Mouse (Mus musculus) embryonic facial prominence, embryonic 11.5 days (tissue): ENCODE results near the gene Grik5. TPM values are rescaled to one million over a fixed set of nuclear protein-coding genes. Genes with fewer than 3 reads are reported as not detected.
"Not testable (repeated sequence)": the region's sequence is repeated elsewhere in the genome, so short reads cannot be mapped to it uniquely, and the experiment has no call there.

ENCODE experiments used
- ATAC-seq: fragments of 200-750 bp; cut with Nextera tagmentation; replicated peaks from 2 replicates; pipeline ENCODE4 v1.8.0; 2017; ENCODE audit warnings: low read depth; ENCODE audit not compliant: insufficient number of reproducible peaks, low FRiP score, low TSS enrichment
- DNase-seq: peaks from one replicate; pipeline ENCODE4 v3.0.0-alpha.2; 2015; ENCODE audit warnings: low spot score
- H3K27ac ChIP-seq: fragments of 300-500 bp; sonication (generic); replicated peaks from 2 replicates; pipeline ENCODE4 v1.5.1; 2014; ENCODE audit warnings: mild to moderate bottlenecking, low read depth, low read length, control low read depth
- H3K27me3 ChIP-seq: fragments of 300-500 bp; sonication (generic); 2 replicates; pipeline ENCODE4 v1.6.1; 2014; ENCODE audit warnings: mild to moderate bottlenecking, low read length, moderate library complexity, mixed read lengths; ENCODE audit not compliant: control insufficient read depth, insufficient read depth
- H3K36me3 ChIP-seq: fragments of 300-500 bp; sonication (generic); replicated peaks from 2 replicates; pipeline ENCODE4 v1.6.1; 2014; ENCODE audit warnings: low read depth, mild to moderate bottlenecking, low read length, moderate library complexity, mixed read lengths; ENCODE audit not compliant: control insufficient read depth, insufficient read depth
- H3K4me1 ChIP-seq: fragments of 300-500 bp; sonication (generic); 2 replicates; pipeline ENCODE4 v1.6.1; 2014; ENCODE audit warnings: low read length, mixed read lengths; ENCODE audit not compliant: control insufficient read depth, insufficient read depth
- H3K4me2 ChIP-seq: fragments of 300-500 bp; sonication (generic); 2 replicates; pipeline ENCODE4 v1.6.1; 2014; ENCODE audit warnings: low read depth, mild to moderate bottlenecking, control low read depth, low read length, moderate library complexity
- H3K4me3 ChIP-seq: fragments of 300-500 bp; sonication (generic); 2 replicates; pipeline ENCODE4 v1.5.1; 2014; ENCODE audit warnings: low read depth, low read length, control low read depth
- H3K9ac ChIP-seq: fragments of 300-500 bp; sonication (generic); replicated peaks from 2 replicates; pipeline ENCODE4 v1.6.1; 2014; ENCODE audit warnings: mild to moderate bottlenecking, control low read depth, low read length
- H3K9me3 ChIP-seq: fragments of 300-500 bp; sonication (generic); replicated peaks from 2 replicates; pipeline ENCODE4 v1.6.1; 2016; ENCODE audit warnings: mild to moderate bottlenecking, low read length, inconsistent platforms, mixed read lengths; ENCODE audit not compliant: control insufficient read depth
- WGBS: fragments of 180-500 bp; shearing (Covaris S2); extraction: QIAGEN DNeasy Blood & Tissue Kit; methylation state at CpG from one replicate; pipeline ENCODE4 v1.1.7; 2014; 5-methylcytosine and 5-hydroxymethylcytosine counted together
- polyA plus RNA-seq: library from polyadenylated mRNA; unstranded; fragments of >200 nt; fragmentation: Nextera tagmentation; extraction: Ambion mirVana; gene quantifications from 2 replicates; pipeline ENCODE4 v1.2.1, GENCODE M21; 2014

Gene Grik5
- polyA plus RNA-seq, 1 experiment from 2014 or later: 5.7 TPM

DNA sequence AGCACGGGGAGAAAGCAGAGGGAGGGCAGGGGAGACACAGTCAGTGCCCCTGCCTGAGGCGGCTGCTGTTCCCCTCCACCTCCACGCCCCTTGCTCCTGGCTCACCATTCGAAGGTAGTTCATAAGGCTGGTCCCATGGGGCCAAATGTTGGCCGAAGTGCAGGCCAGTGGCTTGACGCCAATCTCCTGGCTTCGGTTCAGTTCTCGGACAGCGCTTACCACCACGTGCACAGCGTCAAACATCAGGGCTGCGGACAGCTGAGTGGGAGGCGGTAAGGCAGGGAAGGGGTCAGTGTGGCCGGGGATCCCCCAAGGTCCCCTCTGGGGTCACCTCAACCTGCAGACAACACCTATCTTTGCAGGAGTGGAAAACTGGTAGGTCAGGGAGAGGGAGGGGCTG lies 13.3 kb downstream of the Grik5 start:
- H3K27ac ChIP-seq: no peak overlapping the region
- H3K4me2 ChIP-seq: no peak overlapping the region
- no peak for DNase-seq
- H3K4me3 ChIP-seq: no peak overlapping the region
- H3K9ac ChIP-seq: no peak overlapping the region
- H3K9me3 ChIP-seq: no peaks in the 10 kb centered on the region
- no peaks in the 10 kb centered on the region for H3K27me3 ChIP-seq
- WGBS: 90% methylated on average over 14 of the region's 14 CpGs
- H3K36me3 ChIP-seq: peaks cover 20% of the 10 kb centered on the region
- 0 out of 2 replicates have a peak, but pooled peaks have one; percentile 15 for ATAC-seq
- H3K4me1 ChIP-seq: no peaks in the 10 kb centered on the region

DNA sequence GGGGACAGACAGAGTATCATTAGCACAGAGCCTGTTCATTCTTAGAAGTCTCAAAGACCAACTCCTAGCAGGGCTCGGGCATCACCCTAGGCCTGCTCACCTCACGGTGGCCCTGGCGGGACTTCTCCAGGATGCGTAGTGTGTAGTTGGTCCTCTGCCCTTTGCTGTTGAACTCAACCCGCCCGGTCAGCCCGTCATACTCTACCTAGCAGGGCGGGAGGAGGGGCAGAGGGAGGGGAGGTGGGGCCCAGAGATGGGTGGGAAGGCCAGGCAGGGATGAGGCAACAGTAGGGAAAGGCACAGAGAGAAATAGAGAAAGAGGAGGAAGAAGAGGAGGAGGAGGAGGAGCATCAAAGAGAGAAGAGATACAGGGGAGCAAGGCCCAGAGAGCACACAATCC lies 13.8 kb downstream of the Grik5 start:
- Histone ChIP-seq H3K4me1 (no peaks in the 10 kb centered on the region), H3K36me3 (peaks cover 20% of the 10 kb centered on the region), H3K27ac (no peak overlapping the region), H3K4me2 (no peak overlapping the region), H3K27me3 (no peaks in the 10 kb centered on the region), H3K9me3 (no peaks in the 10 kb centered on the region), H3K9ac (no peak overlapping the region), H3K4me3 (no peak overlapping the region)
- ATAC-seq: no peak
- no peak for DNase-seq
- WGBS: 91% methylated on average over 8 of the region's 8 CpGs

DNA sequence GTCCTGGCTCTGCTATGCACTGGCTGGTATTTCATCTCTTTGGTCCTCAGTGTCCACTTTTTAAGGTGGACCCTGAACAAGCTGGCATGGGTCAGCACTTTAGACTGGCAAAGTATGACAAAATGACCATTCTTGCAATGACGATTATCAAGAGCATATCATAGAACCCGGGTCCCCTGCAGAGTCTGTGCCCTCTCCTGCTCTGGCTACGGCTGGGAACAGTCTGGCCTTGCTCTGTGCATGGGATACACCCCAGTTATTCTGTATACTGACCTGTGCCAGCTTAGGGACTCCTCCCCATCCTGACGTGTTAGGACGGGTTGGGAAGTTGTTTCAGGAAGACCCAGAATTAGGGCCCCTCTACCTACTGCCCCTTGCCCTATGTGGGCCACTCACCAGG lies 14.3 kb downstream of the Grik5 start:
- Histone ChIP-seq H3K27me3 (no peaks in the 10 kb centered on the region), H3K4me3 (no peak overlapping the region), H3K4me1 (no peaks in the 10 kb centered on the region), H3K9ac (no peak overlapping the region), H3K27ac (no peak overlapping the region), H3K9me3 (no peaks in the 10 kb centered on the region), H3K36me3 (peaks cover 20% of the 10 kb centered on the region), H3K4me2 (no peak overlapping the region)
- ATAC-seq (no peak), DNase-seq (no peak)
- 92% methylated on average over 5 of the region's 5 CpGs for WGBS

DNA sequence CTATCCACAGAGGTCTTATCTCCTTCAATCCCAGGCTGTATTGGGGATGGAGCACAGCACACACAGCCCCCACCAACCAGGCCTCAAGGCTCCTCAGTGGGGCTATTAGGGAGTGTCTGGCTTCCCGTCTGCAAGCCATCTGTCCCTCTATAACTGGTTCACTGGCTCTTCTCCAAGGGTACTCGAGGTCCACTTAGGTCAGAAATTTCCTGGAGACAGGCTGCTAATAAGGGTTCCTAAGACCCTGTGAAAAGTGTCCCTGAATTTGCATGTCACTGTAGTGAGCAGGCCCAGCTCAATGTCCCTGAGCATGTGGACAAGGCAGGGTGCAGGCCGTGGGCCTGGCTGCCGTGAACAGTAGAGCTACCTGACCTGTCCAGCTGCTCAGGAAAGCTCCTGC lies 15.2 kb downstream of the Grik5 start:
- WGBS: 80% methylated on average over 4 of the region's 4 CpGs

DNA sequence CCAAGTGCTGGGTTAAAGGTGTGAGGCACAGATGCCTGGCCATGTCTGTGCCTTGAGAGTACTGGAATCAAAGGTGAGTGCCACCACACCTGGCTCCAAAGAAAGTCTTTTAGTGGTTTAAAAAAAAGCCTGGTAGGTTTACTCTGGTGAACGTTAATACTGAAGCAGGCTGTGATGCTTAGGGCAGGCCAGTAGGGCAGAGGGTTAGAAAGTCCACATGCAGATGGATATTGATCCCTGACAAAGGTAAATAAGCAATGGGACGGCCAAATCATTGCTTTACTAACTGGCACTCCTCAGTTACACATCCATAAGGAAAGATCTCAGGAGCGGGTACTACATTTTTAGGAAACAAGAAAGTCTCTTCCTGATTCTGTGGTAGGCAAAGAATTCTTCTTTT lies 19.6 kb downstream of the Grik5 start:
- no peak for ATAC-seq
- H3K27me3 ChIP-seq: no peaks in the 10 kb centered on the region
- no peak overlapping the region for H3K4me2 ChIP-seq
- no peaks in the 10 kb centered on the region for H3K9me3 ChIP-seq
- H3K4me1 ChIP-seq: no peaks in the 10 kb centered on the region
- H3K36me3 ChIP-seq: peaks cover 16% of the 10 kb centered on the region
- no peak overlapping the region for H3K4me3 ChIP-seq
- DNase-seq: no peak
- H3K27ac ChIP-seq: no peak overlapping the region
- H3K9ac ChIP-seq: no peak overlapping the region
- 88% methylated on average over 3 of the region's 3 CpGs for WGBS

More for the DNA sequence above, 15.2 kb downstream of the Grik5 start:
- Histone ChIP-seq H3K36me3 (peaks cover 16% of the 10 kb centered on the region), H3K9ac (no peak overlapping the region), H3K4me3 (no peak overlapping the region), H3K27me3 (no peaks in the 10 kb centered on the region), H3K9me3 (no peaks in the 10 kb centered on the region), H3K27ac (no peak overlapping the region), H3K4me2 (no peak overlapping the region), H3K4me1 (no peaks in the 10 kb centered on the region)
- no peak for ATAC-seq
- DNase-seq: no peak

DNA sequence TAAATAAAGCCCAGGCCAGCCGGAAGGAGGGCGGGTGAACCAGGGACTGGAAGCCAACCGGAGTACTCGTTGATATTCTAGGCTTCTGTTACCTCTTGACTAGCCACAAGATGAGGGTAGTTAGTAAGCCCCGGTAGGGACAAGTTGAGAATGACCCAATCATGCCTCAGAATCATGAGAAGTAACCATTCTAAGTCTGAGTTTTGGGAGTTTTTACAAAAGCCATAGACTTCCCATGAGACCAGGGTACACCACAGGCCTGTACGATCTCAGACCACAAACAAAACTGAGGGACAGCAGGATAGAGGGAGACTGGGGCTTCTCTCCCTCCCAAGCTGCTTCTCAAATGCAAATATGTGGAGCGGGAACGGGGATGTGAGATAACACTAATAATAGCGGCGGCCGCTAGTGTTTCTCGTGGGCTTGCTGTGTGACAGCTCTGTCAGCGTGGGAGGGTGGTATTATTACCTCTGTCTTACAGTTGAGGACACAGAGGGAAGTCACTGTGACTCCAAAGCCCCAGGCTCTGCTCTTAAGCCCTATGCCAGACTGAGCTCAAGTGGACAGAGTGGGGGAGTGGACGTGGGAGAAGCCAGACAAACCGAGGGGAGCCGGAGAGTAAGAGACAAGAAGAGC lies 22.7 kb downstream of the Grik5 start:
- no peak for DNase-seq
- 88% methylated on average over 16 of the region's 16 CpGs for WGBS
- no peaks in the 10 kb centered on the region for H3K27me3 ChIP-seq
- H3K9me3 ChIP-seq: no peaks in the 10 kb centered on the region
- H3K9ac ChIP-seq: no peak overlapping the region
- no peak for ATAC-seq
- H3K27ac ChIP-seq: no peak overlapping the region
- H3K36me3 ChIP-seq: peaks cover 3% of the 10 kb centered on the region
- no peaks in the 10 kb centered on the region for H3K4me1 ChIP-seq
- no peak overlapping the region for H3K4me2 ChIP-seq
- no peak overlapping the region for H3K4me3 ChIP-seq

DNA sequence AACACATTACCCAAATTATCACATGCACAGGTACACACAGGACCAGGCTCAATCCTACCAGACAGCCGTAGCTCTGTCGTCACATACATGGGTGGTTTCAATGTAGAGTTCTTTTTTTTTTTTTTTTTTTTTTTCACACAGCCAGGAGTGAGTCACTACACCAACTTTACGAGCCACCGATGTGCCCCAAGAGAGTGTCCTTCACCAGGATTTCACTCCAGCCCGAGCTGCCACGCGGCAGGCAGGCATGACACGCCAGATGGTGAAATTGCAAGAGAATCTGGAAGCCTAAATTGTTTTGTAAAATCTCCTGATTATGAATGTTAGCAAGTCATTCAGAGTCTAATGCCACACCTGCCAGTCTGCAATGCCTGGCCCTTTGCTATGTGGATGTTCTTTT lies 24.8 kb downstream of the Grik5 start:
- Histone ChIP-seq H3K9me3 (no peaks in the 10 kb centered on the region), H3K27me3 (no peaks in the 10 kb centered on the region), H3K4me2 (no peak overlapping the region), H3K4me1 (no peaks in the 10 kb centered on the region), H3K27ac (no peak overlapping the region), H3K4me3 (no peak overlapping the region), H3K36me3 (peaks cover 3% of the 10 kb centered on the region), H3K9ac (no peak overlapping the region)
- ATAC-seq (no peak), DNase-seq (no peak)
- WGBS: 98% methylated on average over 8 of the region's 8 CpGs

DNA sequence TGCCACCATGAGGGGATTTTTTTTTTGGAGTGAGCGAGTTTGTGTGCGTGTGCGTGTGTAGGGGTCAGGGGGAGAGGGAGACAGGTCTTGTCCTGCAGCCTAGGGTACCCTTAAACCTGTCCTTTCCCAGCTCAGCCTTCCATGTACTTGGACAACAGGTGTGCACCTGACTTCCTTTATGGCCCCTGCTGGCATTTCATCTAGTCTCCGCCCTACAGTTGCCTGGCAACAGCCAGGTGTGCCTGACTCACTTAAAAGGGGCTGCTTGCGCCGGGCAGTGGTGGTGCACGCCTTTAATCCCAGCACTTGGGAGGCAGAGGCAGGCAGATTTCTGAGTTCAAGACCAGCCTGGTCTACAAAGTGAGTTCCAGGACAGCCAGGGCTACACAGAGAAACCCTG lies 27.5 kb downstream of the Grik5 start:
- ATAC-seq, H3K4me2 ChIP-seq, H3K9me3 ChIP-seq, H3K4me1 ChIP-seq, H3K27ac ChIP-seq, H3K9ac ChIP-seq, DNase-seq, H3K4me3 ChIP-seq, H3K27me3 ChIP-seq, H3K36me3 ChIP-seq: not testable (repeated sequence)
- 91% methylated on average over 7 of the region's 7 CpGs for WGBS
